Mouse (Mus musculus) thymus, postnatal 25 days (tissue): Measurements from ENCODE around the gene AC131692.1.
"Not testable (repeated sequence)": the region's sequence is repeated elsewhere in the genome, so short reads cannot be mapped to it uniquely, and the experiment has no call there.

ENCODE experiments used
- DNase-seq: peaks from one replicate; pipeline ENCODE4 v3.0.0; 2022

Gene AC131692.1

GRCm38 (mm10) chr19:6118677-6119185 lies 24.5 kb downstream of the AC131692.1 start:
- no peak for DNase-seq

GRCm38 (mm10) chr19:6121761-6122160 lies 27.5 kb downstream of the AC131692.1 start:
- no peak for DNase-seq

GRCm38 (mm10) chr19:6123330-6123729 lies 29.1 kb downstream of the AC131692.1 start:
- DNase-seq: no peak

GRCm38 (mm10) chr19:6124898-6125297 lies 30.7 kb downstream of the AC131692.1 start:
- no peak for DNase-seq

- DNase-seq: peak; percentile 48
Measured at GRCm38 (mm10) chr19:6126289-6126688, 32.1 kb downstream of the AC131692.1 start.

GRCm38 (mm10) chr19:6126789-6127580 lies 32.8 kb downstream of the AC131692.1 start:
- DNase-seq: no peak

GRCm38 (mm10) chr19:6127760-6128341 lies 33.6 kb downstream of the AC131692.1 start, which contains the start of gene Snx15:
TSS of gene Snx15 (minus strand) at chr19:6128304.
- peak; percentile 97 for DNase-seq

- not testable (repeated sequence) for DNase-seq
Measured at GRCm38 (mm10) chr19:6130414-6131128, 36.4 kb downstream of the AC131692.1 start.

GRCm38 (mm10) chr19:6132171-6132827 lies 38.1 kb downstream of the AC131692.1 start:
- no peak for DNase-seq

GRCm38 (mm10) chr19:6133197-6133596 lies 39.0 kb downstream of the AC131692.1 start:
- DNase-seq: not testable (repeated sequence)

- no peak for DNase-seq
Measured at GRCm38 (mm10) chr19:6136397-6136796, 42.2 kb downstream of the AC131692.1 start.

GRCm38 (mm10) chr19:6139701-6140100 lies 45.5 kb downstream of the AC131692.1 start:
- no peak for DNase-seq

GRCm38 (mm10) chr19:6140374-6140677 lies 46.1 kb downstream of the AC131692.1 start:
- DNase-seq: no peak

- DNase-seq: peak; percentile 93
Measured at GRCm38 (mm10) chr19:6140678-6141393, 46.6 kb downstream of the AC131692.1 start, which contains the start of gene Batf2. TSS of gene Batf2 (plus strand) at chr19:6140983.

GRCm38 (mm10) chr19:6141394-6141749 lies 47.2 kb downstream of the AC131692.1 start, which contains the start of gene Arl2:
TSS of gene Arl2 (minus strand) at chr19:6141548.
- DNase-seq: peak; percentile 82

GRCm38 (mm10) chr19:6144842-6145241 lies 50.6 kb downstream of the AC131692.1 start:
- DNase-seq: no peak
